Mouse (Mus musculus) gastrocnemius, adult 8-10 months (tissue): ENCODE measurements at regions not wholly inside any gene's neighbourhood (a gene's known extent, or its start where the extent isn't known, plus 50 kb on each side); places are given as distances from the start of the nearest gene placed in this dataset.

ENCODE experiments used
- DNase-seq, 2 experiments: peaks; one replicate each; pipeline ENCODE4 v3.0.0; 2022; ENCODE audit warnings: low spot score in 2 of 2

DNA sequence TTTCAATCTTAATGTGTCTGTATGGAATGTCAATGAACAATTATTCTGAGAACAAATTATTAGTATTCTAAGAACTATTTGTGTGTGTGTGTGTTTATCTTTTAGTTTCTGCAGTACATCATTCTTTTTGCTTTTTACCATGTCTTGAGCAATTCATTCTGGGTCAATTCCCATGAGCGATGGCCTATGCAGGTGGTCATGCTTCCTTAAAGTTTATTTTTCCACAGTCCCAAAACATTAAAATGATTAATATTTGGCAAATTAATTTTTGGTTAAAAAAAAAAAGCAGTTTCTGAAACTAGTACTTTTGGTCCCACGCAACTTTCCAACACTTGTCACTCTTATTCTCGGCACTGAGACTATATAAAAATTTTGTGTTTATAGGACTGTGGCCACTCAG lies 416.8 kb upstream of the Rgmb start:
- peak; percentile 3 to 12 for DNase-seq

DNA sequence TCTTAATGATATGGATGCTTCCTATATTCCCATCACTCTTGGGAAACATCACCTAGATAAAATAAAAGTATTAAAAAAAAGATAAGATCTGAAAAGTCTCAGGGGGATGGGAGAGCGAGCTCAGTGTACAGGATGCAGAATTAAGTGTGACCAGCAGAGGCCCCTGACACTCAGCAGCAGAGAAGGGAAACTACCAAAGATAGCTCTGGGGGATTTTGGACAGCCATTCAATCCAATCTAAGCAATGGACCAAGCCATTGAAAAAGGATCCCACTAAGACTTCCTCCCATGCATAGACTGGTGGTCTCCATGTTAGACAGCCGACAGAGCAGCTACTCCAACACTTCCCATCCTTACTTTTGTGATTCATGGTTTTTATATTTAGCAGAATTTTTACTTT lies 390.4 kb upstream of the Rgmb start:
- no peak for DNase-seq

DNA sequence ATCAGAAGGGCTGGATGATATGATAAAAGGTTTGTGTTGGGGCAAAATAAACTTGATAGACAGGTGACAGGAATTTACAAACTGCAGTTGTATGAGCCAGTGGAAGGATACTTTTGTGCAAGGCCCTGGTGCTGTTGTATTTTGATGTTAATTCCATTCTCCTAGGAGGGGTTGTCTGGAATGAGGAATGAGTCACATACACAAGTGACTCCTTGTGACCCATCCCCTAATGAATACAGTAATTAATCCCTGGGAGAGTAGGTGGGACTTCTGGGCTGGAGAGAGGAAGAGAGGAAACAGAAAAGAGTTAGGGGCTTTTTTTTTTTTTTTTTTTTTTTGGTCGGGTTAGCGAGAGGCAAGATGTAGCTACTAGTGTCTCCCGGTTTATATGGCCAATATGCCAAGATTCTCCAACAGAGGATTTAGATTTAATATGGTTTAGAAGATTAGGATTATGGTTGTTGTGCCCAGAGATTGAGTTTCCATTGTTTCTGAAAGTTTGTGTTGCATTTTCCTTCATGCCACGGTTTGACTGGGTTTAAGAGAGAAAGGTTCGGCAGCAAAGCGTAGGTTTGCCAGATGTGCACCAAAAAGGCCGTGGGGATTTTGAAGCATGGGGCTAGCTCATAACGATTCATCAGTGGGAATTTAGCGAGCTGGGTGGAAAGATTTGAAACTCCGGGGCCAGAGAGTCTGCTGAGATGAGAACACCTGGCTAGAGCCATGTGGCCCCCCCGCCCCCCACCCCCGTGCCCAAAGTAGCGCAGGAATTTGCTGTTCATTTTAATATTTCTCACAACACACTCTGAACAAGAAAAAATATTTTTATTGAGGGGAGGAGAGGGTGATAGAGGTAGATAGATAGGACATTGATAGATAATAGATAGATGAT lies 389.1 kb upstream of the Rgmb start:
- DNase-seq = no peak

DNA sequence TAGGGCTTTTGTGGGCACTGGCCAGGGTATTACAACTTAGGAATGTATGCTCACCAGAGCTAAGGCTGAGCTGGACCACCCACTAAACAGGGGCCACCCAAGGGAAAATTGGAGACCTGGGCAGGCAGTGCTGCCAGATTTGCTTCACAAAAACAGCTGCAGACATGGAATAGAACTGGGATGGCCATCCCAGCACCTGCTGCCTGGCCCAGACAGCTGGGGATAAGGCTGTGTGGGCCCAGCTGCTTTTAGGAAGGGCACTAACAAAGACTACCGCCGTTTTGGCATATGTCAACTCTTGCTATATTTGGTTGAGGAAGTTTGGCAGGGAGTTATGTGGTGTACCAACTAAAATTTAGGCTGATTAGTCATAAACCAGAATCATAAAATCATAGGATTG lies 387.8 kb upstream of the Rgmb start:
- DNase-seq = peak; percentile 2 to 25

DNA sequence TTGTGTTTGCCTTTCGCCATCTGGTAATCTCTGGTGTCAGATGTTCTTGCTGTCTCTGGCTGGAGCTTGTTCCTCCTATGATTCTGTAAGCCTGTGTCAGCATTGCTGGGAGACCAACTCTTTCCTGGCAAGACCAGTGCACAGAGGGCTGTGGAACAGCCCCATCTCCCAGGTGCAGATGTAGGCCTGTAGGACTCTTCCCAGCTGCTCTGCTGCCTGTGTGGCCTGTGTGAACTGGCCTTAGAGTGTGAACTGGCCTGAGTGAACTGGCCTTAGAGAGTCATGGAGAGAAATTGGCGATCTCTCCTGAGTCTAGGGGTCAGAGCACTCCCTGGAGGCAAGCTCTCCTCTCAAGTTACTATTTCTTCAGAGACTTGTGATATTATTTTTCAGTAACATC lies 386.0 kb upstream of the Rgmb start:
- DNase-seq = peak; percentile 7 to 27

DNA sequence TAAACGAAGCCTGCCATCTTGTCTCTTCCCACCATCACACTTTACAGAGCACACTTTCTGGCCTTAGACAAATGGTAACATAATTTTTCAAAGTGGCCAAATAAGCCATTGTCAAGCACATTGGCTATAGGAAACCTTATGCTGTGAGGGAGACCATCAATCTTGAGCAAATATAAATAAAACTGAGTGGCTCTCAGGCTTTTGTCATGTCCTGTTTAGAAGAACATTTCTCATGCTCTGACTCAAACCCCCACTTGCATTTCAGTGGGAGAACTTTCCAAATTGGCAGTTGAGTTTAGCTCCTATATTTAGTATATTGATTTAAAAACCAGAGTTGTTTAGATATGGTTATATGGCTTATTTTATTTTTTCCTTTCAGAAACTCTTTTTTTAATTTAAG lies 362.8 kb upstream of the Rgmb start:
- DNase-seq = no peak

DNA sequence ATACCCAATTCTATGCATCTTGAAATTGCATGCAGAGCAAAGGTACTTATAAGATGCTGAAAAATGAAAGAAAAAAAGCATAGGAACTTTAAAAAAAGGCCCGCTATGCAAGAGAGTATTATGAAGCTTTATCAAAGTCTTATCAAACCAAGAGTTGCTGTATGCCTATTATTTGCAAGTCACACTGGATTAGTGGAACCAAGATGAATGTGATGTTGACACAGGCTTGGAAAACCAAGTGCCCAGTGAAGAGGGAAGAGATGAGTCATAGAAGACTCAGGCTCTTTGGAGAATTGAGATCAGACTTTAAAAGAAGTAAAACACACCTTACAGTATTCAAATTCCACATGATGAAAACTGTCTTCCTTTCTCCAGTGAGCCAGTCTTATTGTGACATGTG lies 350.0 kb upstream of the Rgmb start:
- no peak for DNase-seq

DNA sequence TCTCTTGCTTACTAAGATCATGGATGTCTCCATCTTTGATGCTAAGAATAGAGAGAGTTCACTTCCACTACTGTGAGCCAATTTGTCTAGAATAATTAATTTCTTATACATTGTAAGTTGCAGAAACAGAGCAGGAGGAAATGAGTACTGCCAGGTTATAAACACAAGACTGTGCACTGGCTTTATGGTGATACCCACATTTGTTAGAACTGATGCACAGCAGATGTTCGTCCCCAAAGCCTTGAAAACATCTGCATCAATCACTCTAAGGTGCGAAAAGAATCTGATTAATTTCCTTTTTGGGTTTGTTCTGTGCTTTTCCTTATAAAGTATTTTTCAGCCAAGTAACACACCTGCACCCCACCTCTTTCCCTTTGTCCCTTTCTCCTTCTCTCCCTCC lies 347.3 kb upstream of the Rgmb start:
- no peak for DNase-seq

DNA sequence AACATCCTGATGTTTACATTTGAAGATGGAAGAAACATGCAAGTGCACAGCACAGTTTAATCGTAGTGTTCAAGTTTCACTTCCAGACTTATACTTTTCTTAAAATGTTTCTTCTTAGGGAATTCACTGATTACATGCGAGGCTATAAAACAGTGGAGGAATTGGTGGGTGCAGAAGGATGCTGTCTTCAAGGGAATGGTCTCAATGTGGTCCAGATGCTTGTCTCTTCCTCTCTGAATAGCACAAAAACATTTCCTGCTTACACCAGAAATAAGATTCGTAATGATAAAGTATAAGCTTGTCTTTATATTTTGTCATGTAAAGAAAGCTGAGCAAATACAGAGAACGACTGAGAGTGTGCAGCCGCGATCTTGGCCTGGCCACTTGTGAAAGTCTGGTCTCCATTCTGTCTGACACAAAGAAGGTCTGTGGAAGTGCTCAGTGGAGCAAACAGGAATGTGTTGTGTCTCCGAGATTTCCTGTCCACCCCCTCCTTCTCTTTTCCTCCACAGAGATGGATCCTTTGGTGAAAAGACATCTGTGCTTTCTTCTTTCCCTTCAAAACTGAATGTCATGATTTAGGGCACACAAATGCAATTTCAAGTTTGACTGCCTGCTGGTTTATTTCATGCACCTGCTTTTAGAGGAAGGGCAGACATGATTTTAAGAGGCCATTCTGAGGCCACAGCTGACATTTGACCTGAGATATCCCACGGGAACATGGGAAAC lies 346.1 kb upstream of the Rgmb start:
- no peak for DNase-seq

DNA sequence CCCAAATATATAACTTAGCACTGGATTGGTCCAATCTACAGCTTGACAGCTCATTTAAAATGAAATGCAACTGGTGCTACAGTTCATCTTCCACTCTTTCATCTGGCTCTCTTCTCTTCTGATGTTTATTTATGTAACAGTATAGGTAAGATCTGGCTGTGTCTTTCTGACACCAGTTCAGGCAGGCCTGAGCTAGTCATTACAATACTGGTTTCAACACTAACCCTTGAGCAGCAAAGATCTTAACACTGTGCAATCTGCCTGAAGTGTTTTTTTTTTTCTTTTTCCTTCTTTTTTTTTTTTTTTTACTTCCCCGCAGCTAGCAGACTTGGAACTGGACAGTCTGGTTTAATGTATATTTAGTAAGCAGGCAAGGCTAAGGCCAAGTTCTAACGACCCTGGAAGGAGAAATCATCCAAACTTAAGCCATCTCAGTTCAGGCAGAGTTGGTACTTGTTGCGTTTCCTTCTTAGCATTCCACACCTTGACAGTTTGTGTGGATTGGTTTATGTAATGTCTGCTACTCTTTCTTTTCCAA lies 342.8 kb upstream of the Rgmb start:
- DNase-seq = no peak

DNA sequence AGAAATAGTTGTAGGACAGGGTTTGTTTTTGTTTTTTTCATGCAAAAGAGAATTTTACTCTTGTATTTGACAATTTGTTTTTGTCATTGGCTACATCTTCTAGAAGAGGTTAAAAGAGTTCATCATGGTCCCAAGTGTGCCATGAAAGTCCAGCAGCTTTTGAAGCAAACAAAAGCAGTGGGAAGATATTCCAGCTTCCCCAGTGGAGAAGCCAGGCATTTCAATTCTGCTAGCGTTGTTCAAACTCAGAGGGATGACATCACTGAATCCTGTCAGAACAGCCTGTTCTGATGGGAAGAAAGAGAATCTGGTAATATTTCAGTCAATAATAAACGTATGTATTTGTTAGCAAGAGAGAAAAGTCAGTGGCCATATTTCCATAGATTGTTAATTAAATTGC lies 335.9 kb upstream of the Rgmb start:
- peak; percentile 13 to 16 for DNase-seq

DNA sequence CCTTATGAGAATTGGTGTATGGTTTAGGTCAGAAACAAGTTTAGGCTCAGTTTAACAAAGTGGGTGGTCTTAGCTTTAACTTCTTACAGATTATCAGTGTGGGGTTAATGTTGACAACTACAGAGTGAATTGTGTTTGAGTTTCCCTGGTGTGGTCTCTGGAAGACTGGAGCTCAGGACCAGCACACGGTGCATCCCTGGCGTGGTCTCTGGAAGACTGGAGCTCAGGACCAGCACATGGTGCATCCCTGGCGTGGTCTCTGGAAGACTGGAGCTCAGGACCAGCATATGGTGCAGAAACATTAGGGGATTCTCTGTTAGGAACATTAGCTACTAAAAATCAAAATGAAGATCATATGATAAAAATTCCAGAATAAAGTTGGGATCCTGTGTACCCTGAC lies 327.3 kb upstream of the Rgmb start:
- no peak for DNase-seq

DNA sequence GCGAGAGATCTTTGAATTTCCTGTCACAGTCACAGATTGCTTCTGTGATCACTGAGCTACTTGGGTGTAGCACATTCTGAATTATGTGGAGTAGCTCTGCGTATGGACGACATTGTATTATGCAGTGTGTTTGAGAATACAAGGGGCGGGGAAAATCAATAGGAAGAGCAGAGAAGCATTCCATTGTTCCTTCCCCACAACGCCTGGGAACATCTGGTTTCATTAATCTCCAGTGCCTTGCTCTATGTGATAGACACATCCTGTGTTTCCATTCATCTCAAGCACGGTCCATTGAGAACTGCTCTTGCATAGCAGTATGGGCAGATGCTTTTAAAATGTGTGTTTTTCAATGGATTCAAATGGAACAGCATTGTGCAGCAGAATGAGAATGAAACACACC lies 326.9 kb upstream of the Rgmb start:
- no peak for DNase-seq

DNA sequence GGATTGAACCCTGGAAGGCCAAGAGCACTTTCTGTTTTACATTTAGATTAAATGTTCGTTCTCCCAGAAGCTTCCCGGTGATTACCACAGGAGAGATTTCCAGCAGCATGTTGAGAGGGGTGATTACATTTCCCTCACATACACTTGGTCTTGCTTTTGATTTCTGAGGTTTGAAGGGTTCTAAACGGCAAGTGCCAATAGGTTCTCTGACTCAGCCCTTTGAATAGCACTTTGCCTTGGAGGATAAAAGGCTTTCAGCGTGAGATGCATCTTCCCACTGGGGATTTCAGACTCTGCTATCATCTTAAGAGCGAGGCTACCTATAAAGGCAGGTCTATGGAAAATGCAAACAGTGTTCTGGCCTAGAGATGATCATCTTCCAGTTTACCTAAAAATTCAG lies 326.3 kb upstream of the Rgmb start:
- DNase-seq = no peak

DNA sequence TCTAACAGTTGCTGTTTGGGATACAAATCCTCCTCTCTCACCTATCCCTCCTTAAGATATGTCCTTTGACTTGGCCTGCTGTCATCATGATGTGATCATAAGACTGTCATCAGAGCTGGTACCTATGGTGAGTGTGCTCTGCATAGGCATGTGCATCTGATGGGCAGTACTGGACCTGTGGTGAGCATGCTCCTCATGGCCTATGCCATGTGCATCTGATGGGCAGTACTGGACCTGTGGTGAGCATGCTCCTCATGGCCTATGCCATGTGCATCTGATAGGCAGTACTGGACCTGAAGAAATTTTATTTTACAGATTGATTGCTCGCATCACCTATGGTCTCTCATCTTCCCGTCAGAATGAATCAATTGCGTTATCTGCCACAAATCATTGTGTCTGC lies 325.8 kb upstream of the Rgmb start:
- no peak for DNase-seq

DNA sequence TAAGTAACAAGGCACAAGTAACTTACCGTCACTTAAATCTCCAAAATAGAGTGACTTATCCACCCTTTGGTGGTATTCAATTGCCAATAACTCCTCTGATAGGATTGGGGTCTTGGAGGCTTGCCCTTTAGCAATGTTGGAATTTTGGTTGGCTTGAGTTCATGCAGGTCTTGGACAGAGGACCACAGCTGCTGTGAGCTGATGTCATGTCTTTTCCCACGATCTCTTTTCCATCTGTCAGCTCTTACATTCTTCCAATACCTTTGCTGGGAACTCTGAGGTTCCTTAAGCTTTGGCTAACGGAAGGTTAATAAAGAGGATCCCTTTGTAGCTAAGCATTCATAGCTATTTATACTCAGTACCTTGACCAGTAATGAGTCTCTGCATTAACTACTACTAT lies 324.7 kb upstream of the Rgmb start:
- DNase-seq = no peak
